Mouse (Mus musculus) neural tube, embryonic 15.5 days (tissue): ENCODE measurements around the gene Pinlyp. TPM values are rescaled to one million over a fixed set of nuclear protein-coding genes. Genes with fewer than 3 reads are reported as not detected.

ENCODE experiments used
- ATAC-seq: fragments of 200-750 bp; cut with Nextera tagmentation; 2 replicates; pipeline ENCODE4 v1.8.0; 2017; ENCODE audit warnings: mild to moderate bottlenecking, moderate TSS enrichment, moderate library complexity; ENCODE audit not compliant: low FRiP score
- H3K27ac ChIP-seq: fragments of 300-500 bp; sonication (generic); replicated peaks from 2 replicates; pipeline ENCODE4 v1.5.1; 2015; ENCODE audit warnings: mild to moderate bottlenecking, inconsistent platforms
- H3K27me3 ChIP-seq: fragments of 300-500 bp; sonication (generic); replicated peaks from 2 replicates; pipeline ENCODE4 v1.6.1; 2015; ENCODE audit warnings: inconsistent platforms
- H3K36me3 ChIP-seq: fragments of 300-500 bp; sonication (generic); 2 replicates; pipeline ENCODE4 v1.6.1; 2015; ENCODE audit warnings: inconsistent platforms
- H3K4me1 ChIP-seq: fragments of 300-500 bp; sonication (generic); 2 replicates; pipeline ENCODE4 v1.6.1; 2015; ENCODE audit warnings: inconsistent platforms
- H3K4me2 ChIP-seq: fragments of 300-500 bp; sonication (generic); 2 replicates; pipeline ENCODE4 v1.6.1; 2015; ENCODE audit warnings: inconsistent platforms, mild to moderate bottlenecking, moderate library complexity
- H3K4me3 ChIP-seq: fragments of 300-500 bp; sonication (generic); replicated peaks from 2 replicates; pipeline ENCODE4 v1.5.1; 2015; ENCODE audit warnings: mild to moderate bottlenecking, inconsistent platforms
- H3K9ac ChIP-seq: fragments of 300-500 bp; sonication (generic); replicated peaks from 2 replicates; pipeline ENCODE4 v1.6.1; 2015; ENCODE audit warnings: mild to moderate bottlenecking, inconsistent platforms
- H3K9me3 ChIP-seq: fragments of 300-500 bp; sonication (generic); replicated peaks from 2 replicates; pipeline ENCODE4 v1.6.1; 2016; ENCODE audit warnings: inconsistent platforms
- WGBS: fragments of 180-500 bp; shearing (Covaris S2); methylation state at CpG from one replicate; pipeline ENCODE4 v1.1.7; 2015; ENCODE audit warnings: mixed read lengths; 5-methylcytosine and 5-hydroxymethylcytosine counted together
- polyA plus RNA-seq: library from polyadenylated mRNA; unstranded; fragments of >200 nt; fragmentation: Nextera tagmentation; extraction: Ambion mirVana; gene quantifications from 2 replicates; pipeline ENCODE4 v1.2.1, GENCODE M21; 2015

The Pinlyp gene
- 0.51 TPM in 1 of 2 replicates, not detected in the other for polyA plus RNA-seq

GRCm38 (mm10) chr7:24546068-24546614, at the start of gene Pinlyp, which contains the start of gene Xrcc1:
Gene Pinlyp (minus strand): TSS chr7:24546118.
Gene Xrcc1 (plus strand): TSS chr7:24546289.
- Histone ChIP-seq H3K4me1 (peaks cover 17% of the 10 kb centered on the region), H3K4me3 (peak within 1 kb of the TSS; percentile 85), H3K9ac (peak within 1 kb of the TSS; percentile 79), H3K4me2 (peak within 1 kb of the TSS; percentile 77), H3K36me3 (peaks cover 11% of the 10 kb centered on the region), H3K27ac (peak within 1 kb of the TSS; percentile 78), H3K9me3 (no peaks in the 10 kb centered on the region), H3K27me3 (no peaks in the 10 kb centered on the region)
- 41% methylated on average over 13 of the region's 13 CpGs for WGBS
- ATAC-seq = peak; percentile 16; the same call in 1 of the 2 replicates

DNA sequence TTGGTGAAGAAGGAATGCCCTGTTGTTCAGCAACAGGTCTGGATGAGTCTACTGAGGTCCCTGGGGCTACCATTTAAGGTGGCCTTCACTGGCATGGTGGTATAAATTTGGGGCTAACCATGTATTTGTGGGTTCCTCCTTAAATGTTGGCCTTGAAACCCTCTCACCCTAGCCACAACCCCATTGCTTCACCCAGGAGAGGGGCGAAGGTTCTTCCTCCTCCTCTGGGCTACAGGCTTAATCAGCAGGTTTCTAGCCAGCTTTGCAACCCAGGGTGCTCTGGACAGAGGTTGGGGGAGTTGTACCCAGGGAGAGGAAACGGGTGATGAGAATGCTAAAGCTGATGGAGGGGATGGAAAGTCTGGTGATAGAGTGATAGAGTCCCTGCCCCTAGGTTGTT, 49.5 kb upstream of the Pinlyp start:
- H3K36me3 ChIP-seq = no peaks in the 10 kb centered on the region
- H3K27me3 ChIP-seq = peaks cover 5% of the 10 kb centered on the region; the same call in 1 of the 2 replicates
- no peak for ATAC-seq
- no peak overlapping the region for H3K4me2 ChIP-seq
- peaks cover 22% of the 10 kb centered on the region for H3K4me1 ChIP-seq
- H3K4me3 ChIP-seq = no peak overlapping the region
- no peak overlapping the region for H3K9ac ChIP-seq
- H3K9me3 ChIP-seq = no peaks in the 10 kb centered on the region
- 85% methylated on average over 2 of the region's 2 CpGs for WGBS
- H3K27ac ChIP-seq = no peak overlapping the region

DNA sequence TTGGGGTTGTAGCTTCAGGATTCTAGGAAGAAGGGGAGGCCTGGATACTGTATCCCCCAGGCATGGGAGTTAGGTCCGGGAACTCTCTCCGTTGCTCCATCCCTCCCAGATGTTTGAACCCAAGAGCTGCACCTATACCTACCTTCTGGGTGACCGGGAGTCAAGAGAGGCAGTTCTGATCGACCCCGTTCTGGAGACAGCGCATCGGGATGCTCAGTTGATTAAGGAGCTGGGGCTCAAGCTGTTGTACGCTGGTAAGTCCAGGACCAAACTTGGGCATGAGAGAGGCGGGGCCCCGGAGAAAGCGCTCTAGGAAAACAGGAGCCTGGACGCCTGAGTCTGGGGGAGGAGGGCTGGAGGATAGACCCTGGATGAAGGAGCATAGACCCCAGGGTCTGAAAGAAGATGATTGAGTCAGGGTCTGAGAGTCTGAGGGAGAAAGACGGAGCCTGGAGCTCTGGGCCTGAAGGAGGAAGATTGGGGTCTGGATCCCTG, 48.4 kb upstream of the Pinlyp start:
- peak overlapping the region; percentile 69 for H3K4me3 ChIP-seq
- no peak overlapping the region for H3K27ac ChIP-seq
- H3K4me1 ChIP-seq = peaks cover 22% of the 10 kb centered on the region
- 3% methylated on average over 13 of the region's 13 CpGs for WGBS
- peak; percentile 19; the same call in 1 of the 2 replicates for ATAC-seq
- H3K36me3 ChIP-seq = no peaks in the 10 kb centered on the region
- peak overlapping the region; percentile 65 for H3K9ac ChIP-seq
- H3K4me2 ChIP-seq = peak overlapping the region; percentile 73
- H3K27me3 ChIP-seq = peaks cover 5% of the 10 kb centered on the region; the same call in 1 of the 2 replicates
- no peaks in the 10 kb centered on the region for H3K9me3 ChIP-seq

GRCm38 (mm10) chr7:24593621-24594308, 47.8 kb upstream of the Pinlyp start:
- peak overlapping the region; percentile 73 for H3K4me2 ChIP-seq
- WGBS = 2% methylated on average over 39 of the region's 39 CpGs
- no peaks in the 10 kb centered on the region for H3K36me3 ChIP-seq
- peak; percentile 90 for ATAC-seq
- H3K4me1 ChIP-seq = peaks cover 22% of the 10 kb centered on the region
- H3K4me3 ChIP-seq = peak overlapping the region; percentile 69
- H3K27ac ChIP-seq = no peak overlapping the region
- H3K27me3 ChIP-seq = peaks cover 5% of the 10 kb centered on the region; the same call in 1 of the 2 replicates
- peak overlapping the region; percentile 65 for H3K9ac ChIP-seq
- no peaks in the 10 kb centered on the region for H3K9me3 ChIP-seq

DNA sequence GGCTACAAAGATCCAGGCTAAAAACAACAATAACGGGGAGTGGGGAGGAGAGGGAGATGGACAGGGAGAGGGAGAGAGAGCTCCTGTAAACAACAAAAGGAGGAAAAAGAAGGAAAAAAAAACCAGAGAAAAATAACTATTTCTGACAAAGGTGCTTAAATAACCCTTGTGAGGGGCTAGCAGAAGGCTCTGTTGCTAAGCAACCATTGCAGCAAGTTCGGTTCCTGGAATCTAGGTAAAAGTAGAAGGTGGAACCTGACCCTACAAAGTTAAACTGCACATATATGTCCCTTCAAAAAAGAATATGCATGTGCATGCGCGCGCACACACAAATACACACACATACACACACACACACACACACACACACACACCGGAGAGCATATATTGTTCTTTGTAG, 46.9 kb upstream of the Pinlyp start:
- Histone ChIP-seq H3K4me2 (peak overlapping the region; percentile 73; the same call in 1 of the 2 replicates), H3K27me3 (peaks cover 5% of the 10 kb centered on the region; the same call in 1 of the 2 replicates), H3K9ac (no peak overlapping the region), H3K36me3 (no peaks in the 10 kb centered on the region), H3K27ac (no peak overlapping the region), H3K4me1 (peaks cover 24% of the 10 kb centered on the region), H3K4me3 (no peak overlapping the region), H3K9me3 (no peaks in the 10 kb centered on the region)
- 80% methylated on average over 6 of the region's 6 CpGs for WGBS
- ATAC-seq = no peak

DNA sequence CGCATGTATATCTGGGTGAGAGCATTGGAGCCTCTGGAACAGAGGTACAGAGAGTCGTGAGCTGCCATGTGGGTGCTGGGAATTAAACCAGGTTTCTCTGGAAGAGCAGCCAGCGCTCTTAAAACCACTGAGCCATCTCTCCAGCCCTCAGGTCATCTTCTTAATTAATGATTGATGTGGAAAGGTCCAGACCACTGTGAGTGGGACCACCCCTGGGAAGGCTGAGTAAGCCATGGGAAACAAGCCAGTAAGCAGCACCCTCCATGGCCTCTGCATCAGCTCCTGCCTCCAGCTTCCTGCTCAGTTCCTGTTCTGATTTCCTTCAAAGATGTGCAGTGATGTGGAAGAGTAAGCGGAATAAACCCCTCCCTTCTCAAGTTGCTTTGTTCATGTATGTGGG, 46.2 kb upstream of the Pinlyp start:
- ATAC-seq = no peak
- Histone ChIP-seq H3K4me3 (no peak overlapping the region), H3K9me3 (no peaks in the 10 kb centered on the region), H3K27me3 (peaks cover 5% of the 10 kb centered on the region; the same call in 1 of the 2 replicates), H3K9ac (no peak overlapping the region), H3K36me3 (no peaks in the 10 kb centered on the region), H3K4me2 (no peak overlapping the region), H3K27ac (no peak overlapping the region), H3K4me1 (peaks cover 30% of the 10 kb centered on the region)
- WGBS = 64% methylated on average over 4 of the region's 4 CpGs

- Histone ChIP-seq H3K27me3 (peaks cover 7% of the 10 kb centered on the region), H3K4me2 (no peak overlapping the region), H3K4me1 (peaks cover 34% of the 10 kb centered on the region), H3K9ac (no peak overlapping the region), H3K36me3 (no peaks in the 10 kb centered on the region), H3K4me3 (no peak overlapping the region), H3K9me3 (no peaks in the 10 kb centered on the region), H3K27ac (no peak overlapping the region)
- no peak for ATAC-seq
- 75% methylated on average over 5 of the region's 5 CpGs for WGBS
These were observed 45.8 kb upstream of the Pinlyp start for GRCm38 (mm10) chr7:24591735-24592134.

- 84% methylated on average over 13 of the region's 13 CpGs for WGBS
- H3K27ac ChIP-seq = no peak overlapping the region
These were observed 42.4 kb upstream of the Pinlyp start for GRCm38 (mm10) chr7:24588336-24588735.

DNA sequence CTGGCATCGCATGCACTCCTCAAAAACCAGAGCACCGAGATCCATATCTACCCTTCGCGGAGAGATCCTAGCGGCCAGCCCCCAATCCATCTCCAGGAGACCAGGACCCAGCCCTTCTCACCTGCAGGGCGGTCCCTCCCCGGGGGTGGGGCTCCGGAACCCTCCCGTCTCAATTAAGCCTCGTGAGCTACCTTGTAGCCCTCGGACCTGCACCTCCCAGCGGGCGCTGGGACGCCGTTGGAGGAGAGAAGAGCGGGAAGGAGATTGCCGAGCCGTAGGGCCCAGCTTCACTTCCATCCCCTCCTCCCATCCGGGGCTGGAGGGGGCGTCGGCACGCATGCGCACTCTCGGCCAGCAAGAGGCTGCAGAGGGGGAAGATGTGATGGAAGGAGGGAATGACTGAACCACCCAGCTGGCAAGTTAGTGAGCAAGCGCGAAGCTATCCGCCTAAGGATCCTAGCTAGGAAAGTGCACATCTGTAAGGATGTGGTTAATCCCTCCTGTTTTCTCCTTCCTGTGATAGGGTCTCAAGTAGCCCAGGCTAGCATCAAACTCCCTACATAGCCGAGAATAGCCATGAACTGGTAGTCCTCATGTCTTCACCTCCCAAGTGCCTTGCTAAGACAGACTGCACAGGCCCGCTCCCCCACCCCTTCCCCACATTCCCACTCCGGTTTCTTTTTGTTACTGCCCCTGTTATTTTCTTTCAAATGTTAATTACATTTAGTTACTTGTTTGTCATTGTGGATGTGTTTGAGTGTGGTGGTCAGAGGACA, 41.6 kb upstream of the Pinlyp start, which contains the start of the genes Ethe1 and Zfp575:
TSS of gene Ethe1 (plus strand) at position 214 of the 776 bp plus-strand sequence.
TSS of gene Zfp575 (minus strand) at position 312 of the 776 bp plus-strand sequence.
- peaks cover 25% of the 10 kb centered on the region for H3K4me1 ChIP-seq
- H3K4me2 ChIP-seq = peak within 1 kb of the TSS; percentile 72
- no peaks in the 10 kb centered on the region for H3K9me3 ChIP-seq
- peak; percentile 89 for ATAC-seq
- no peaks in the 10 kb centered on the region for H3K36me3 ChIP-seq
- H3K4me3 ChIP-seq = peak within 1 kb of the TSS; percentile 69
- peaks cover 21% of the 10 kb centered on the region for H3K27me3 ChIP-seq
- 4% methylated on average over 30 of the region's 30 CpGs for WGBS
- peak within 1 kb of the TSS; percentile 90 for H3K9ac ChIP-seq
- H3K27ac ChIP-seq = peak within 1 kb of the TSS; percentile 80

More at GRCm38 (mm10) chr7:24588336-24588735, 42.4 kb upstream of the Pinlyp start:
- Histone ChIP-seq H3K9ac (no peak overlapping the region), H3K9me3 (no peaks in the 10 kb centered on the region), H3K27me3 (peaks cover 21% of the 10 kb centered on the region), H3K4me1 (peaks cover 30% of the 10 kb centered on the region), H3K4me2 (no peak overlapping the region), H3K4me3 (no peak overlapping the region), H3K36me3 (no peaks in the 10 kb centered on the region)
- no peak for ATAC-seq

- WGBS = 6% methylated on average over 8 of the region's 8 CpGs
- H3K4me2 ChIP-seq = peak overlapping the region; percentile 72
- H3K9me3 ChIP-seq = no peaks in the 10 kb centered on the region
- peak overlapping the region; percentile 69 for H3K4me3 ChIP-seq
- peak overlapping the region; percentile 90 for H3K9ac ChIP-seq
- peak; percentile 74 for ATAC-seq
- peaks cover 22% of the 10 kb centered on the region for H3K4me1 ChIP-seq
- peaks cover 21% of the 10 kb centered on the region for H3K27me3 ChIP-seq
- H3K27ac ChIP-seq = no peak overlapping the region; the same call in 1 of the 2 replicates
- no peaks in the 10 kb centered on the region for H3K36me3 ChIP-seq
These were observed 40.9 kb upstream of the Pinlyp start for GRCm38 (mm10) chr7:24586828-24587227.

GRCm38 (mm10) chr7:24585995-24586394, 40.1 kb upstream of the Pinlyp start:
- Histone ChIP-seq H3K36me3 (no peaks in the 10 kb centered on the region), H3K9ac (no peak overlapping the region), H3K9me3 (no peaks in the 10 kb centered on the region), H3K4me2 (peak overlapping the region; percentile 72), H3K27ac (no peak overlapping the region), H3K4me3 (no peak overlapping the region), H3K27me3 (peaks cover 21% of the 10 kb centered on the region), H3K4me1 (peaks cover 22% of the 10 kb centered on the region)
- WGBS = 49% methylated on average over 16 of the region's 16 CpGs
- ATAC-seq = no peak
